Mouse (Mus musculus) left cerebral cortex, postnatal 10 days (tissue): ENCODE measurements at regions not wholly inside any gene's neighbourhood (a gene's known extent, or its start where the extent isn't known, plus 50 kb on each side); places are given as distances from the start of the nearest gene placed in this dataset.
"Not testable (repeated sequence)": the region's sequence is repeated elsewhere in the genome, so short reads cannot be mapped to it uniquely, and the experiment has no call there.

Experiments used
- DNase-seq, 2 experiments: peaks; one replicate each; pipeline ENCODE4 v3.0.0; 2021 to 2022; ENCODE audit warnings: low spot score in 2 of 2, mixed read lengths in 1 of 2; ENCODE audit errors: extremely low spot score in 1 of 2
- intact Hi-C: fragments of 180-260 bp; cut with DNase I; formaldehyde crosslinking; loops from one replicate; pipeline ENCODE4 v1.15.1; 2025

DNA sequence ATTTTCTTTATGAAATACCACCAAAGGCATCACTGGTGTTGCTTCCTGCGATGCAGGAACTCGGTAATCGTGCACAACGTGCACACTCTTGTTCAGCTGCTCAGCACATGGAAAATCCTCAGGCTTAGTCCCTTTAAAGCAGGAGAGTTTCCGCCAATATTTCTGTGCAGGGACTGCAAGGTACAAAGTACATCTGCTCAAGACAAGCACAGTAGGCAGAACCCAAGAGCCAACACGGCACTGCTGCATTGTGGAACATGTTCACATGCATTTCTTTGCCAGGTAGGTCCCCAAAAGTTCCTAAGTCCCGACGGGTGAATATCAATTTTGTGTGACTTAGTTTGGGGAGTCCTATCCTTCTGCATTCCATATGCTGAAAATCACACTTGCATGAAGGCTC, 808.0 kb upstream of the Pou3f3 start:
- DNase-seq: no peak
- intact Hi-C loops: loop anchor here (5.0 kb wide), 2 partner anchors 75 to 140 kb away; no protein-coding TSS in a partner anchor

DNA sequence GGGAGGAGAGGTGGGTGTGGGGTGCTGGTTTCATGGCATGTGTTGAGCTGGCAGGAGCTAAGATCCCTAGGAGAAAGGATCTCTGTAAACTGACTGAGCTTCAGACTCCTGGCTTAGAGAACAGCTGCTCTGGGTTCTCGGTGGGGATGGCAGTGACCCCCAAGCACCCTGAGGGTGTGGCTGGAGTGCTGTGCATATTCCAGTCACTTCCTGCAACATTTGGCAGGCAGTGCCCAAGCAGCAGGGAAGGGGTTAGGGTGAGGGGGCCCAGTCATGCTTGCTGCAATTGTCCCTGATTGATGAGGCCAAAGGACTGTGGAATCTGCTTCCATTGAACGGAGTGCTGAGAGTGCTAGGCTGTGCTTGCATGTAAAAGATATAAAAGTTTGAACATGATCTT, 807.4 kb upstream of the Pou3f3 start:
- intact Hi-C loops: loop anchor here (5.0 kb wide), 2 partner anchors 76 to 141 kb away; no protein-coding TSS in a partner anchor
- peak in 1 of 2 experiments; percentile 23 for DNase-seq

DNA sequence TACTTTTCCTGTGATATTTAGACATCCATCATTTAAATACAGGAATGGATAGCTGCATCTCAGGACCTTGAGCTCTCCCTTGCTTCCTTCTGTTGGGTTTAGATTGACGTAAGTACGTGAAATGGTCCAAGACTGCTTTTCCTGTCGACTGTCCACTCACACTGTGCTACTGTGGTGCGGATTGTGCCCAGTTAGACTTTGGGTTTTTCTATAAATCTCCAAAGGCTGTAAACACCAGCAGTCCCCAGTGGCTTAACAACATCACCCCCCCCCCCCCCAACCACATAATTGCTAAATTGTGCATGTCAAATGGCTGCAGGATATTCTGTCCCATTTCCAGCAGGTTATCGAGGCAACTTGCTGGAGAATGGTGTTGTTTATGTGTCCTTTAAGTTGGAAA, 806.6 kb upstream of the Pou3f3 start:
- DNase-seq: no peak
- intact Hi-C loops: loop anchor here (5.0 kb wide), 2 partner anchors 77 to 142 kb away; no protein-coding TSS in a partner anchor

DNA sequence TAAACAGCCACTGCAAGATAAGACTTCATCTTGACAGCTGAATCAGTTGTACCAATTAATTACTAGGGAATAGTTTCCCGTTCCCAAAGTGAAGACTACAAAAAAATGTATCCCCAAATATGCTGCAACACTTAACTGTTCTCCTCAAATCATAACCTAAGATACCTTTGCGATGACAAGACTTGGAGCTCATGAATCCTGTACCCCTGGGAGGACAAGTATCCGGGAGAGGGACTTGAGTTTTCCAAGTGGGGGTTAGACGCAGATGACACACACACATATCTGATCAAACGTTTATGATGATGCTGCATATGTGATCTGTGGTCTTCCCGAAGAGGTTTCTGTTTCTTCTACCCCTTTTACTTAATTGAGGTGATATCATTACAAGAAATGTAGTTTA, 805.6 kb upstream of the Pou3f3 start:
- intact Hi-C loops: loop anchor here (2.0 to 10.0 kb wide), 8 partner anchors 69 to 1015 kb away; no protein-coding TSS in a partner anchor
- DNase-seq: no peak

DNA sequence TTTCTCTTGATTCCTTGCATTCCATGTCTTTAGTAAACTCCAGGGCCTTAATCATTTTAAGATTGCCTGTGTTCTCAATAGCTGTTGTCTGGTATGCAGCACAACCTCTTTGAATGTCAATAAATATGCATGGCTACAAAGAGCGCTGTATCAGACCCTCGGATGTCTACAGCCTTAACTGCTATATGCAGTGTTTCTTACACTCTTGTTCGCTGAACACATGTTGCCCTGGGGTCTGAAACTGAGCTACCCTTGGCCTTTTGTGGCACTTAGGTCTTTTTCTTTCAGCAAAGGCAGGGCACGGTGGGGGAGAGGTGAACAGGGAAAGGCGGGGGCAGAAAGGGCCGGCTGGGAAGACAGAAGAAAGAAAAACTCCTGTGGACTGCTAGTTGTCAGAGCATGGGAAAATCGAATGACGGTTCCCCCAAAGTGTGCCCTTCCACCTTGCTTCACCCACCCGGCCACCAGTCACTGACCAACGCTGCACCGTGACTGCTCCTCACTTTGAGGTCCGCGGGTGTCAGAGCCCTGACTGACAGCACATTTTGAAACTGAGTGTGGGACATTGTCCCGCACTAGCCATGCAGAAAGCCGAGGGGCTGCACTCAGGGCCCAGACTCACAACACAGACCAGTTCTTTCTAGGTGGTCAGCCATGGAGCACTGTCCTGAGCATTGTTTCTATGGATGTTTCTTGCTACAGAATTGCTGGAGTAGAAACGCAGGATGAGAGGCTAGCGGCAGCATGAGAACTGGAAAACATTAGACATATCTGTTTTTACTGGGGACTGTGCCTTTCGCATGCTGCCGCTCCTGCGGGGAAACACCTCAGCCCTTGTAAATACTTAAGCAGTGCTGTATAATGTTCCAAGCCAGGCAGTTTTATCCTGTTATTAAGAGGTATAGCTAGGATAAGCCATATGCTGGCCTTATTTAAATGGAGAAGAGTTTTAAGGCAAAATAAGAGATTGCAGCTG, 804.6 kb upstream of the Pou3f3 start:
- intact Hi-C loops: loop anchor here (2.0 to 10.0 kb wide), 6 partner anchors 70 to 1016 kb away; no protein-coding TSS in a partner anchor
- DNase-seq: peak in 1 of 2 experiments; percentile 29

DNA sequence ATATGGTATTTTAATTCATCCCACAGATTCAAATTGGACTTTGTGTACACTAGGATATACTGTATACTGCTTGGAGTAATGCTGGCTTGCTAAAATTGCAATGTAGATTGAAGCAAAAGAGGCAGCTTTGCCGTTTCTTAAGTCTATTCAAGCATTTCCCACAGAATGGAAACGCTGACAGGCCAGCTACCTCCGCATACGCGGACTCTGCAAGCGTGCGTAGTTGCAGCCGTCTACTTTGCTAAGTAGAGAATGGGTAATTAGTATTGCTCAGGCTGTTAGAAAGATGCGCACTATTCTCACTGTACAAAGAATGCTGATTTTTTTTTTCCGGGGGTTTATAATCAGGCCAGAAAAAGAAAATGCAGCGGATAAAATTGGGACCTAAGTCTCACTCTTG, 803.8 kb upstream of the Pou3f3 start:
- intact Hi-C loops: loop anchor here (2.0 to 10.0 kb wide), 6 partner anchors 71 to 1017 kb away; no protein-coding TSS in a partner anchor

DNA sequence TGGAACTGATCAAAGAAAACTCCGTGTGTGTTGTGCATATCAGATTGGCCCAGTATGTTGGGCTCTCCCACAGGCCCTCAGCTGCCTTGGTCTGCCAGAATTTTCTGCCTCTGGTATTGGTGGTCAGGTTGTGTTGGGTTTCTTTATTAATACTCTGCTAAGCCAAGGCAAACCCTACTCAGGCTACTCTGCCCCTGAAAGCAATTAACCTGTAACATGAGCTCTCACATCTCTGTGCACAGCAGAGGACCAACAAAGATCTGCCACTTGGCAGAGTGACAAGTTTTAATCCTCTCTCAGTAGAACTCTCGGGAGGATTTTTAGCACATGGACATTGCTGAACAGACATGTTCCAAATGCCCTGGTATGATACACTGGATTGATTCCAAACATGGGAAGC, 803.2 kb upstream of the Pou3f3 start:
- intact Hi-C loops: loop anchor here (5.0 to 10.0 kb wide), 5 partner anchors 218 to 1018 kb away; no protein-coding TSS in a partner anchor
- no peak for DNase-seq

More for the DNA sequence above, 803.8 kb upstream of the Pou3f3 start:
- DNase-seq: peak; percentile 23 to 60

DNA sequence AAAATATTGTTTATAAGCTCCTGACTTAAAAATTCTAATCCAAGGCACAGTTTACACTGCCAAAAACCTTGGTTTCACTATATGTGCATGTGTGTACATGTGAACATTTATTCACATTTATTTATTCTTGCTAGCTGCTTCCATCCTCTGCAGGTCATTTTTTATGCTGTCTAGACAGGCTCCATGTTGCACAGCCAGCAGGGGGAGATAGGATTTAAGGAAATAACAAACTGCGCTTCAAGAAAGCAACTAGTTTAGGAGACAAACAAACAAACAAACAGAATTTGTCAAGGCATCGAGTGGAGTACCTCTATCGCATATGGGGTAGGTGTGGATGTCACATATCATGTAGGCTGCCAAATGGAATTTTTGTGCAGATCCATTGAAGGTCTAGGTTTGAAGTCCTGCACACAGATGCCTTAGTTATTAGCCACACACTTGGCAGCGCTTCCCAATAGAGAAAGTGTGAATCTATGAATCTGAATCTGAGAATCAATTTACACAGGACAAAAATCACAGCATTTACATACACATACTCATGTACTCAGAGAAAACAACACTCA, 797.7 kb upstream of the Pou3f3 start:
- DNase-seq: peak; percentile 24 to 56
- intact Hi-C loops: loop anchor here (2.0 to 10.0 kb wide), 3 partner anchors 223 to 1023 kb away; no protein-coding TSS in a partner anchor

DNA sequence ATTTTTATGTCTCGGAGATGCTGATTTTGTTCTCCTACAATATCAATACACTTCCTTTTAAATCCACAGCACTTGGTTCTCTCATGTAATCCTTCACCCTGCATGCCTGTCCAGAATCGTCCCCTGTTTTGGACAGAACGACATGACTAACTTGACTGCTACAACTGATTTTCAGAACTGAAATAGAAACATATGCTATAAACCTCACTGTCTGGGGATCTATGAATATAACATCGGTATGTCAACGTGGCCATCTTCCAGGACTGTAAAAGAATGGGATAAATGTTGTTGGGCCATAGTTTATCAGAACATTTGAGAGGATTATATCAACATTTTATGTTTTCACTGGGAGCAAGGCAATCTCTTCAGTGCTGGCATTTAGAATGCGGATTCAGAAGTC, 795.2 kb upstream of the Pou3f3 start:
- DNase-seq: no peak
- intact Hi-C loops: no loop called here

DNA sequence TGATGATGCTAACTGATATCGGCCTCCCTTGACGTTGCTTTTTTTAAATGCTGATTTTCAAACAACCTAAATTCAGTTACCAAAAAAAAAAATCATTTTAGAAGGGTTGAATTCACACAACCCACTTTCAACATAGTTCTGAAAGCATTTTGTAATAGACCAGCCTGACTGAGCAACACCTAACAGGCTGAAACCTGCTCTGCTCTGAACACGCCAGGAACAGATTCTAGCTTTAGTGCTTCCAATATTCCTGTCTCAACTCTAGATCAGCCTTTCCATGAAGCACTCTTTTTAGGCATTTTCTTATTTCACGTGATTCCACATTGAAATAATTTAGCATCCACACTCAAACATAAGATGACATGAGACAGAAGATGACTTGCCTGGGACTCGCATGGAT, 789.6 kb upstream of the Pou3f3 start:
- intact Hi-C loops: no loop called here
- no peak for DNase-seq

DNA sequence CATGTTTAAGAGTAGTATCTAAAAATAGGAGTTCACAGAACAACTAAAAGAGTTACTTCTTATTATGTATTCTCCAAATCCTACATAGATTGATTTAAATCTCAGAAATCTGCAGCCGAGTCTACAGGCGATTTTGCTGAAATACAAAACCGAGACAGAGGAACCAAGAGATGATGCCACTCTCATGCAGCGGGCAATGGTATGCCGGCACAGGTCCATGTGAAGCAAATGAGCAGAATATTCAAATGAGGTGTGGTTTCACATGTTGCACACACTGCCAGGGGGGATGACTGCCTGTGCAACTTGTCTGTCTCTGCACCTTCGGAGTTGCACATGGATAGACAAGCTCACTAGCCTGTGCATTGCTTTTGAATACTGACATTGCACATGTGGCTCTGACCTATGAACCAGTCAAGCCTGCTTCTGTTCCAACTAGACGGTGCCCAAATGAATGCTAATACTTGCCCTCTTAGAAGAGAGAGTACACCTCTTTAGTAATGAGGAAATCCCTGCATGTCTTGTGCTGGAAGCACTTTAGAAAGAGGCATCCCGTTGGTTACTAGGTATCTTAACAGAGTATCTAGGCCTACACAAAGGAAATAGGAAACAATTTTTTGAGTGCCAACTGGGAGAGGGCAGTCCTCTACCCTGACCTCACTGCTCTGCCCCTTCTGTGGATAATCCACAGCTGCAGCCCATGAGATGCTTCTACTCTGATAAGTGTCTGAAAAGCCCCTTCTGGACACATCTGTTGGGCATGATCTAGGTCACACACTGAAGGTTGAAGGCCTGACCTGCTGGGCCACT, 787.4 kb upstream of the Pou3f3 start:
- DNase-seq: no peak
- intact Hi-C loops: no loop called here

DNA sequence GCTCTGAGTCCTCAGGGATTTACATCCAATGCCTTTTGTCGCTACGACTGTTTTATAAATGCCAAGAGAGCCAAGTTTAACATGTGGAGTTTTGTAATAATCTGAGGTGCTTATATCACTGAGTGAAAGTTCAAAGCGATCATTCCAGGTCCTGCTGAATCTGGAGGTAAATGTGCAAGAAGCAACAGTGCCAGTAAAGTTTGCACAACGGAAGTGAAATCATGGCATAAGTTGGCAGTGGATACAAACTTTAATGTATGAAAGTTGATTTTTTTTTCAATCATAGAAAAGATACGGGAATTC, 786.8 kb upstream of the Pou3f3 start:
- intact Hi-C loops: no loop called here
- DNase-seq: no peak

DNA sequence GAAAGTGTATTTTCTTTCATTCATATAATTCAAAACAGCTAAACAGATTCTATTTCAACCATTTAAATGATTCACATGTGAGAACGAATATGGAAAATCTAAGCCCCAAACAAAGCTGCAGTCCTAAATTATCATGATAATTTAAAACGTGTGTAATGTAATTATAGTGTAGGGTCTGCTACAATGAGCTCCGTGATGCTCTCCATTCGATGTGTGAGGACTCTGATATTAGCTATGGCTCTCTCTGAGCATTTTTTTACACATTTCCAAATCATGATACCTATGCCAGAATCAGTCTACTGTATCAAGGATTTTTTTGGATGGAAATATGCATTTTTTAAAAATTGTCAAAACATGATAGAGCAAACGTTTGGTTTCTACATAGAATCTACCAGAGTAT, 785.8 kb upstream of the Pou3f3 start:
- no peak for DNase-seq
- intact Hi-C loops: no loop called here

DNA sequence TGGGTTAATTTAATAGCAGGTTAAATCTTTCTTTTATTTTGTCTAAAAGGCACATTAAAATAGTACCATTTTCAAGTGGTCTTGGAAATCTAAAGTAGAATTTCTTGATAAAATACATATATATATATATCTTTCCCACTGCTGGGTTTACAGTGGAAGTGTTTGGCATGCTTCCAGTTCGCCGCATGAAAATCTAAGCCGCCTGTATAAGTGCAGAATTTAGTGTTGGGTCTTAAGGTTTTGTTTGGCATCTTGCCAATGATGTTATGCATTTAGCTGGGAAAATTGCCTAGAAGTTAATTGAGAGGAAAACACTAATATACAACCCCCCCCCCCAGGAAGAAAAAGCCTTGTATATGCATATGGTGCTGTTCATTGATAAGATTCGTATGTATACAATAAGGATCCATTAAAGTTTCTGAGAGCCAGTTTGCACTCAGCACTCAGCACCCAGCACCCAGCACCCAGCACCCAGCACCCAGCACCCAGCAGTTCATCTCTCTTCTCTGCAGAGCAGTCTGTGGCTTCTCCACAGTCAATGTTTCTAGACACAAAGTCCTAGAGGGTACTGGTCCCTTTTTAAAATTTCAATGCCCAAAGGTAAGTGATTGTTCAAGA, 778.7 kb upstream of the Pou3f3 start:
- intact Hi-C loops: no loop called here
- DNase-seq: peak in 1 of 2 experiments; percentile 22

DNA sequence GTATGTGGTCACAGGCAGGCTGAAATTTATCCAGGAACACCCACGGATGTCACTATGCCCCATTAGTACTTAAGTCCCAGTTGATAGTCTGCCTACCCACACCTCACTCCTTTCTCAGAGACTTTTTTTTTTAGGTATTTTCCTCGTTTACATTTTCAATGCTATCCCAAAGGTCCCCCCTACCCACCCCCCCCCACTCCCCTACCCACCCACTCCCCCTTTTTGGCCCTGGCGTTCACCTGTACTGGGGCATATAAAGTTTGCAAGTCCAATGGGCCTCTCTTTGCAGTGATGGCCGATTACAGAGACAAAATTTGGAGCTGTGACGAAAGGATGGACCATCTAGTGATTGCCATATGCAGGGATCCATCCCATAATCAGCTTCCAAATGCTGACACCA, 777.8 kb upstream of the Pou3f3 start:
- intact Hi-C loops, DNase-seq: not testable (repeated sequence)

DNA sequence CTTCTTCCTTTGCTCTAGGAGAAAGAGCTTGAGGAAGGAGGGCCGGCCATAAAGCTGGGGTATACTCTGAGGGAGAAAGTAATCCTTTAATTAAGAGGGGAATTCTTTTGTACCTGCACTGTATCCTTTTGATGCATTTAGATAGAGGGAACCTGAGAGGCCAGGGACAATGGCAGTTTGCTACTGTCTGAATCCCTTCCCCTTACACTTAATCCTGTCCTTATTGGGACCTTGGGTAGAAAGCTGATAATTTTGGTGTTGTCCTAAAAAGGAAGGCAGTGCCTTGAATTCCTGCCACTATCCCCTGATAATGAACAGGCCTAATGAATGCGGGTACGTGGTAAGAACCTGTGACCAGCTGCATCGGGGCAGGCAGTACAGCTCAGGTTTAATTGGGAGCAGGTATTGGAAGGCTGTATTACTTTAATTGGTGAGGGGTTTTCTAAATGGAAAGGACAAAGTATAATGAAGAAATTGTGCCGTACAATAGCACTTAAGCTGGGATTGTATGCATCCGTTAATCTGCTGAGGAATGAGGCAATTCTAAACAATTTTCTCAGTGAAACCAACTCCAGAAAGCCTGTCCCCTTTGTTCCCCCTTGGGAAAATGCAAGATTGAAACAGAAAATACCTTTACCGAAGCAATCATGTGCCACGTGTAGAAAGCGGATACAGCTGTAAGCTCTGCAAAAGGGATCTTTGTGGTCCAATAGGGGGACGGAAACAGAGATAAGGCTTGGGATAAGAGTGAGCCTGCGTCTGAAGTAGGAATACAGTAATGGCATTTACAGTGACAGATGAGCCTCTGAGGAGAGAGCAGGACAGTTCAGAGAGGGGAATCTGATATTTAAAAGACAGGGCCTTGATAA, 776.9 kb upstream of the Pou3f3 start:
- intact Hi-C loops: no loop called here
- DNase-seq: no peak

DNA sequence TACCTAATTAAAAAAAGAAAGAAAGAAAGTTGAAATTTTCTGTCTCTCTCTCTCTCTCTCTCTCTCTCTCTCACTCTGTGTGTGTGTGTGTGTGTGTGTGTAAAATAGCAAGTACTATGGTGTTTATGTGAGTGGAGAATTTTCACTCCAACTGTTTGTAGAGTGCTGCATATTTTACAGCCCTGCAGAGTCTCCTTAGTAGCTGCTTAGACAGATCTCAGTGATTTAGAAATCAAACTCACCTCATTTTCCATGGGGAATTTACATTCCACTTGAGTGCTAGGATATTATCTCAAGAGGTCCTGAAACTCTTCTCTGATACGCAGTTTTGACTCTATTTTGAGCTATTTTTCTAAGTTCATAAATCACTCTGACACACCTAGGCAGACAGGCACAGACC, 761.8 kb upstream of the Pou3f3 start:
- intact Hi-C loops: no loop called here
- DNase-seq: no peak
